Mouse (Mus musculus): ENCODE measurements around the gene Faim2. TPM values are rescaled to one million over a fixed set of nuclear protein-coding genes. Genes with fewer than 3 reads are reported as not detected.

Faim2 gene
- polyA plus RNA-seq (2015; fragmentation: Nextera tagmentation; extraction: Ambion mirVana), result 12.9 and 18.4 TPM in 2 replicates

GRCm38 (mm10) chr15:99527629-99528353 lies at the start of gene Faim2:
Gene Faim2, minus strand, starts transcription at chr15:99528165.

GRCm38 (mm10) chr15:99474576-99474926 lies 53.4 kb downstream of the Faim2 start, which contains the start of gene Bcdin3d:
Gene Bcdin3d, minus strand, starts transcription at chr15:99474730.

GRCm38 (mm10) chr15:99457606-99458401 lies 70.2 kb downstream of the Faim2 start, which contains the start of gene Nckap5l:
Gene Nckap5l, minus strand, starts transcription at chr15:99457748.

Other genes starting within 250 kb of the Faim2 start
- gene Prpf40b, start 233.1 kb downstream of the Faim2 start, polyA plus RNA-seq (2015; fragmentation: Nextera tagmentation; extraction: Ambion mirVana), result 27.4 and 36.5 TPM in 2 replicates
- gene Fam186b, start 232.3 kb downstream of the Faim2 start, polyA plus RNA-seq (2015; fragmentation: Nextera tagmentation; extraction: Ambion mirVana), result 0.95 and 1.5 TPM in 2 replicates
- gene Fmnl3, start 157.7 kb downstream of the Faim2 start, polyA plus RNA-seq (2015; fragmentation: Nextera tagmentation; extraction: Ambion mirVana), result 13.8 and 15.7 TPM in 2 replicates
- 285 and 508 TPM in 2 replicates for gene Tmbim6, start 135.3 kb downstream of the Faim2 start, polyA plus RNA-seq (2015; fragmentation: Nextera tagmentation; extraction: Ambion mirVana)
- 7.1 and 9.6 TPM in 2 replicates for gene Nckap5l, start 70.4 kb downstream of the Faim2 start, polyA plus RNA-seq (2015; fragmentation: Nextera tagmentation; extraction: Ambion mirVana)
- 6.8 and 9.1 TPM in 2 replicates for gene Bcdin3d, start 53.4 kb downstream of the Faim2 start, polyA plus RNA-seq (2015; fragmentation: Nextera tagmentation; extraction: Ambion mirVana)
- 1.4 and 4.6 TPM in 2 replicates for gene Aqp2, start 50.9 kb upstream of the Faim2 start, polyA plus RNA-seq (2015; fragmentation: Nextera tagmentation; extraction: Ambion mirVana)
- gene Aqp5, start 62.6 kb upstream of the Faim2 start, polyA plus RNA-seq (2015; fragmentation: Nextera tagmentation; extraction: Ambion mirVana), result 0.41 and 1.4 TPM in 2 replicates
- gene Aqp6, start 73.2 kb upstream of the Faim2 start, polyA plus RNA-seq (2015; fragmentation: Nextera tagmentation; extraction: Ambion mirVana), result not detected in 2 replicates
- 26.2 and 30.6 TPM in 2 replicates for gene Racgap1, start 123.5 kb upstream of the Faim2 start, polyA plus RNA-seq (2015; fragmentation: Nextera tagmentation; extraction: Ambion mirVana)
- 1.4 and 2.3 TPM in 2 replicates for gene Asic1, start 142.2 kb upstream of the Faim2 start, polyA plus RNA-seq (2015; fragmentation: Nextera tagmentation; extraction: Ambion mirVana)
- 24.2 and 30.4 TPM in 2 replicates for gene Smarcd1, start 174.0 kb upstream of the Faim2 start, polyA plus RNA-seq (2015; fragmentation: Nextera tagmentation; extraction: Ambion mirVana)
- not detected in 2 replicates for gene Gm17349, start 177.3 kb upstream of the Faim2 start, polyA plus RNA-seq (2015; fragmentation: Nextera tagmentation; extraction: Ambion mirVana)
- gene Gpd1, start 189.3 kb upstream of the Faim2 start, polyA plus RNA-seq (2015; fragmentation: Nextera tagmentation; extraction: Ambion mirVana), result 8.4 and 17.2 TPM in 2 replicates
- 591 and 623 TPM in 2 replicates for gene Cox14, start 197.5 kb upstream of the Faim2 start, polyA plus RNA-seq (2015; fragmentation: Nextera tagmentation; extraction: Ambion mirVana)
- gene Cers5, start 244.7 kb upstream of the Faim2 start, polyA plus RNA-seq (2015; fragmentation: Nextera tagmentation; extraction: Ambion mirVana), result 66.3 and 78.1 TPM in 2 replicates

Measured in adrenal gland, postnatal 0 days (tissue).